Mouse (Mus musculus): ENCODE data around the gene Dock8. TPM values are rescaled to one million over a fixed set of nuclear protein-coding genes. Genes with fewer than 3 reads are reported as not detected.

The Dock8 gene
- polyA plus RNA-seq, 1 experiment from 2014 or later: 2.2 TPM

Other genes starting within 250 kb of the Dock8 start
- gene Pgm5, start 137.7 kb upstream of the Dock8 start, polyA plus RNA-seq (2015; fragmentation: Nextera tagmentation; extraction: Ambion mirVana): 0.65 and 1.4 TPM in 2 replicates
- gene Gm10053, start 123.8 kb upstream of the Dock8 start, polyA plus RNA-seq (2015; fragmentation: Nextera tagmentation; extraction: Ambion mirVana): 246 and 248 TPM in 2 replicates
- 0.19 TPM in 1 of 2 replicates, not detected in the other for gene Foxd4, start 98.3 kb upstream of the Dock8 start, polyA plus RNA-seq (2015; fragmentation: Nextera tagmentation; extraction: Ambion mirVana)
- 17.3 and 19.3 TPM in 2 replicates for gene Cbwd1, start 37.9 kb upstream of the Dock8 start, polyA plus RNA-seq (2015; fragmentation: Nextera tagmentation; extraction: Ambion mirVana)
- 9.2 and 10.2 TPM in 2 replicates for gene Kank1, start 237.4 kb downstream of the Dock8 start, polyA plus RNA-seq (2015; fragmentation: Nextera tagmentation; extraction: Ambion mirVana)